Mouse (Mus musculus) left cerebral cortex, adult 2 months (tissue): ENCODE measurements around the gene Lrpap1. TPM values are rescaled to one million over a fixed set of nuclear protein-coding genes. Genes with fewer than 3 reads are reported as not detected.
A peak's percentile ranks its signal among the peaks of the same experiment; 100 is the strongest.

Experiments used
- DNase-seq, 2 experiments: peaks; one replicate each; pipeline ENCODE4 v3.0.0; 2021 to 2022; ENCODE audit warnings: low spot score in 2 of 2, mixed read lengths in 1 of 2; ENCODE audit errors: extremely low spot score in 1 of 2
- H3K27ac ChIP-seq: fragments of 200-600 bp; 2 replicates; pipeline ENCODE4 v1.8.1; 2022
- H3K4me3 ChIP-seq: fragments of 200-600 bp; 2 replicates; pipeline ENCODE4 v1.8.1; 2022
- CTCF ChIP-seq: fragments of 200-600 bp; IDR thresholded peaks from 2 replicates; pipeline ENCODE4 v1.8.1; 2022; ENCODE audit warnings: antibody characterized with exemption, mild to moderate bottlenecking, moderate library complexity
- intact Hi-C: fragments of 180-260 bp; cut with DNase I; formaldehyde crosslinking; loops from one replicate; pipeline ENCODE4 v1.15.1; 2025
- total RNA-seq, 2 experiments: library from RNA; stranded (reverse); gene quantifications; 2 replicates each; pipeline ENCODE4 v1.2.3; 2021

The Lrpap1 gene
- total RNA-seq, 2 experiments from 2014 or later = 137 to 138 TPM

GRCm38 (mm10) chr5:35117633-35118032 lies 12.1 kb upstream of the Lrpap1 start:
- DNase-seq = no peak
- TF ChIP-seq CTCF = no peak
- H3K4me3 ChIP-seq = no peak overlapping the region
- intact Hi-C loops = no loop called here
- H3K27ac ChIP-seq = no peak overlapping the region

GRCm38 (mm10) chr5:35116002-35116401 lies 10.4 kb upstream of the Lrpap1 start:
- Histone ChIP-seq H3K4me3 (no peak overlapping the region), H3K27ac (no peak overlapping the region)
- DNase-seq = no peak
- intact Hi-C loops = no loop called here
- no peak for TF ChIP-seq CTCF

GRCm38 (mm10) chr5:35112444-35112843 lies 6.9 kb upstream of the Lrpap1 start:
- no peak for TF ChIP-seq CTCF
- Histone ChIP-seq H3K4me3 (no peak overlapping the region), H3K27ac (no peak overlapping the region)
- intact Hi-C loops = no loop called here
- peak; percentile 45 to 48 for DNase-seq

GRCm38 (mm10) chr5:35105922-35106298 lies 344 bp upstream of the Lrpap1 start:
- intact Hi-C loops = loop anchor here (10.0 kb wide), 1 partner anchor 639 kb away; no protein-coding TSS in a partner anchor
- Histone ChIP-seq H3K27ac (peak overlapping the region; percentile 37), H3K4me3 (peak overlapping the region; percentile 98)
- DNase-seq = no peak
- TF ChIP-seq CTCF = no peak

- DNase-seq = no peak
- intact Hi-C loops = loop anchor here (10.0 kb wide), 1 partner anchor 640 kb away; no protein-coding TSS in a partner anchor
- peak overlapping the region; percentile 98 for H3K4me3 ChIP-seq
- H3K27ac ChIP-seq = no peak overlapping the region
- no peak for TF ChIP-seq CTCF
Observed at GRCm38 (mm10) chr5:35104183-35104959, 1.2 kb downstream of the Lrpap1 start.

GRCm38 (mm10) chr5:35103528-35103927 lies 2.0 kb downstream of the Lrpap1 start:
- peak overlapping the region; percentile 98 for H3K4me3 ChIP-seq

GRCm38 (mm10) chr5:35103086-35103485 lies 2.5 kb downstream of the Lrpap1 start:
- Histone ChIP-seq H3K27ac (no peak overlapping the region), H3K4me3 (peak overlapping the region; percentile 98; the same call in 1 of the 2 replicates)
- no peak for DNase-seq
- intact Hi-C loops = loop anchor here (10.0 kb wide), 1 partner anchor 642 kb away; no protein-coding TSS in a partner anchor
- no peak for TF ChIP-seq CTCF

More at GRCm38 (mm10) chr5:35103528-35103927, 2.0 kb downstream of the Lrpap1 start:
- TF ChIP-seq CTCF = no peak
- intact Hi-C loops = loop anchor here (10.0 kb wide), 1 partner anchor 641 kb away; no protein-coding TSS in a partner anchor
- no peak for DNase-seq
- H3K27ac ChIP-seq = no peak overlapping the region

GRCm38 (mm10) chr5:35091636-35092035 lies 13.9 kb downstream of the Lrpap1 start:
- TF ChIP-seq CTCF = no peak
- Histone ChIP-seq H3K4me3 (no peak overlapping the region), H3K27ac (no peak overlapping the region)
- DNase-seq = no peak
- intact Hi-C loops = no loop called here

- Histone ChIP-seq H3K27ac (no peak overlapping the region), H3K4me3 (no peak overlapping the region)
- TF ChIP-seq CTCF = no peak
- no peak for DNase-seq
- intact Hi-C loops = no loop called here
Observed at GRCm38 (mm10) chr5:35089614-35089963, 16.0 kb downstream of the Lrpap1 start.

GRCm38 (mm10) chr5:35088785-35089613 lies 16.6 kb downstream of the Lrpap1 start:
- peak; percentile 56 to 67 for DNase-seq
- intact Hi-C loops = no loop called here
- TF ChIP-seq CTCF = peak; percentile 74
- Histone ChIP-seq H3K4me3 (no peak overlapping the region), H3K27ac (no peak overlapping the region)

GRCm38 (mm10) chr5:35084913-35085312 lies 20.7 kb downstream of the Lrpap1 start:
- TF ChIP-seq CTCF = no peak
- intact Hi-C loops = no loop called here
- no peak for DNase-seq
- Histone ChIP-seq H3K27ac (no peak overlapping the region), H3K4me3 (no peak overlapping the region)

GRCm38 (mm10) chr5:35079101-35079500 lies 26.5 kb downstream of the Lrpap1 start:
- no peak overlapping the region for H3K27ac ChIP-seq
- intact Hi-C loops = no loop called here
- no peak for DNase-seq
- TF ChIP-seq CTCF = no peak
- H3K4me3 ChIP-seq = no peak overlapping the region
